ENCODE assay signal across 8 mouse cellular contexts in genomic region chr2:63183563-63184545, GRCm38 (mm10). TPM values are rescaled to one million over a fixed set of nuclear protein-coding genes. Genes with fewer than 3 reads are reported as not detected.
DNase-seq lines count a peak whose midpoint lies in the region; ATAC-seq and TF ChIP-seq lines count a peak whose summit lies in the region.

TSS of gene Kcnh7 (minus strand) at chr2:63184287.

- peak within 1 kb of the TSS; percentile 92 for H3K27ac ChIP-seq in hindbrain, embryonic 15.5 days (replicated peaks)
- no peak within 1 kb of the TSS for H3K27ac ChIP-seq in thymus, adult 2 months (ENCODE audit: control insufficient read depth, insufficient read depth, low read length)

- H3K4me3 ChIP-seq in hindbrain, embryonic 15.5 days: peak within 1 kb of the TSS; percentile 76
- no peak within 1 kb of the TSS for H3K4me3 ChIP-seq in thymus, adult 2 months (ENCODE audit: control insufficient read depth, insufficient read depth, low read length)

- WGBS in hindbrain, embryonic 15.5 days: 2% methylated on average over 48 of the region's 49 CpGs
- 12% methylated on average over 49 of the region's 49 CpGs for WGBS in thymus, adult 2 months

- H3K9me3 ChIP-seq in hindbrain, embryonic 15.5 days: no peaks in the 10 kb centered on the region

- no peak for TF ChIP-seq CTCF in thymus, adult 2 months (IDR thresholded peaks at IDR 0.05; ENCODE audit: borderline replicate concordance, control insufficient read depth, extremely low read depth, insufficient read depth, low read length, poor library complexity)

- no peak for TF ChIP-seq POLR2A in thymus, adult 2 months (IDR thresholded peaks at IDR 0.05; ENCODE audit: control insufficient read depth, extremely low read depth, insufficient read depth, low read length, poor library complexity)

- H3K36me3 ChIP-seq in hindbrain, embryonic 15.5 days: no peaks in the 10 kb centered on the region
- no peaks in the 10 kb centered on the region for H3K36me3 ChIP-seq in thymus, adult 2 months (ENCODE audit: control insufficient read depth, insufficient read depth, low read length)

- no peaks in the 10 kb centered on the region for H3K27me3 ChIP-seq in hindbrain, embryonic 15.5 days
- no peaks in the 10 kb centered on the region for H3K27me3 ChIP-seq in thymus, adult 2 months (ENCODE audit: control insufficient read depth, insufficient read depth, low read length)

- DNase-seq in kidney, postnatal 14 days: peak; percentile 0
- DNase-seq in kidney, adult 8-10 months: no peak
- peak; percentile 44 for DNase-seq in embryo, embryonic 11 days
- DNase-seq in liver: peak; percentile 3
- DNase-seq in right cerebral cortex, adult 2 months (ENCODE audit: low spot score in 2 of 2): peak; percentile 60
- DNase-seq in thymus, adult 2 months: no peak
- no peak for DNase-seq in spleen, postnatal 14 days (ENCODE audit: low spot score in 2 of 2)

- peak within 1 kb of the TSS; percentile 74 for H3K9ac ChIP-seq in hindbrain, embryonic 15.5 days

- peaks cover 18% of the 10 kb centered on the region for H3K4me1 ChIP-seq in hindbrain, embryonic 15.5 days (replicated peaks)
- H3K4me1 ChIP-seq in thymus, adult 2 months (replicated peaks; ENCODE audit: control insufficient read depth, insufficient read depth, low read length): no peaks in the 10 kb centered on the region

- peak; percentile 88 for ATAC-seq in hindbrain, embryonic 15.5 days (ENCODE audit: low FRiP score, low read depth)

- peak within 1 kb of the TSS; percentile 74 for H3K4me2 ChIP-seq in hindbrain, embryonic 15.5 days

RNA-seq across cellular contexts. Expression of gene Kcnh7, which starts in this region (rescaled TPM):
- polyA plus RNA-seq in hindbrain, embryonic 15.5 days (2015; fragmentation: Nextera tagmentation; extraction: Ambion mirVana): 9.9 and 10.3 TPM in 2 replicates
- polyA plus RNA-seq in thymus, adult 2 months (2012; rRNA removed): 0.03 TPM in 1 of 2 replicates, not detected in the other

Comparison
In these comparisons a context has a peak if more than half of its experiments do, and no peak if none do; other contexts are left out.
1. RNA of gene Kcnh7 (polyA plus RNA-seq): 9.9 to 10.3 TPM in hindbrain, embryonic 15.5 days; 0.03 TPM in thymus, adult 2 months; every median in the first group is over 10 times any median in the second.
2. DNase-seq: peak in kidney, postnatal 14 days (single experiment), embryo, embryonic 11 days (single experiment), liver (single experiment) and right cerebral cortex, adult 2 months (2 of 2); none in kidney, adult 8-10 months (0 of 2), thymus, adult 2 months (single experiment) and spleen, postnatal 14 days (0 of 2).